Mouse (Mus musculus): ENCODE data around the gene Kcp. TPM values are rescaled to one million over a fixed set of nuclear protein-coding genes. Genes with fewer than 3 reads are reported as not detected.

Kcp gene
- polyA plus RNA-seq, 1 experiment from 2014 or later, result 20.3 TPM

- H3K27ac ChIP-seq, result no peak overlapping the region
- no peak overlapping the region for H3K4me3 ChIP-seq (replicated peaks)
- no peak overlapping the region for H3K4me2 ChIP-seq
- WGBS, result 7% methylated on average over 5 of the region's 5 CpGs
- ATAC-seq (ENCODE audit: insufficient read depth, low FRiP score, low read depth), result no peak; the same call in 1 of the 2 replicates
- H3K36me3 ChIP-seq, result no peaks in the 10 kb centered on the region
- H3K9me3 ChIP-seq, result no peaks in the 10 kb centered on the region
- H3K27me3 ChIP-seq (replicated peaks), result no peaks in the 10 kb centered on the region
- H3K9ac ChIP-seq, result no peak overlapping the region
- peaks cover 2% of the 10 kb centered on the region; the same call in 1 of the 2 replicates for H3K4me1 ChIP-seq
Measured at GRCm38 (mm10) chr6:29517139-29517538, 9.4 kb upstream of the Kcp start.

- H3K4me1 ChIP-seq, result peaks cover 7% of the 10 kb centered on the region; the same call in 1 of the 2 replicates
- H3K36me3 ChIP-seq, result no peaks in the 10 kb centered on the region
- H3K9me3 ChIP-seq, result no peaks in the 10 kb centered on the region
- under 1% methylated on average over 11 of the region's 11 CpGs for WGBS
- H3K9ac ChIP-seq, result no peak overlapping the region
- peak overlapping the region; percentile 11 for H3K4me3 ChIP-seq (replicated peaks)
- ATAC-seq (ENCODE audit: insufficient read depth, low FRiP score, low read depth), result peak; percentile 62; the same call in 1 of the 2 replicates
- H3K27ac ChIP-seq, result peak overlapping the region; percentile 80
- H3K4me2 ChIP-seq, result peak overlapping the region; percentile 45
- H3K27me3 ChIP-seq (replicated peaks), result no peaks in the 10 kb centered on the region
Measured at GRCm38 (mm10) chr6:29513284-29513683, 5.5 kb upstream of the Kcp start.

GRCm38 (mm10) chr6:29509086-29509485, 1.3 kb upstream of the Kcp start:
- no peaks in the 10 kb centered on the region for H3K36me3 ChIP-seq
- ATAC-seq (ENCODE audit: insufficient read depth, low FRiP score, low read depth), result no peak
- no peak overlapping the region for H3K4me2 ChIP-seq
- H3K9ac ChIP-seq, result no peak overlapping the region
- H3K27me3 ChIP-seq (replicated peaks), result no peaks in the 10 kb centered on the region
- H3K27ac ChIP-seq, result peak overlapping the region; percentile 28; the same call in 1 of the 2 replicates
- peaks cover 26% of the 10 kb centered on the region for H3K4me1 ChIP-seq
- no peaks in the 10 kb centered on the region for H3K9me3 ChIP-seq
- 26% methylated on average over 2 of the region's 2 CpGs for WGBS
- H3K4me3 ChIP-seq (replicated peaks), result no peak overlapping the region

GRCm38 (mm10) chr6:29506834-29507233, 918 bp downstream of the Kcp start:
- Histone ChIP-seq H3K9ac (no peak overlapping the region), H3K4me2 (peak overlapping the region; percentile 72), H3K27ac (no peak overlapping the region), H3K4me1 (peaks cover 24% of the 10 kb centered on the region), H3K27me3 (replicated peaks) (no peaks in the 10 kb centered on the region), H3K36me3 (no peaks in the 10 kb centered on the region), H3K9me3 (no peaks in the 10 kb centered on the region), H3K4me3 (replicated peaks) (peak overlapping the region; percentile 54)
- WGBS, result 19% methylated on average over 8 of the region's 8 CpGs
- ATAC-seq (ENCODE audit: insufficient read depth, low FRiP score, low read depth), result no peak

GRCm38 (mm10) chr6:29505493-29505892, 2.3 kb downstream of the Kcp start:
- H3K4me2 ChIP-seq, result no peak overlapping the region
- no peak for ATAC-seq (ENCODE audit: insufficient read depth, low FRiP score, low read depth)

GRCm38 (mm10) chr6:29501599-29501998, 6.2 kb downstream of the Kcp start:
- ATAC-seq (ENCODE audit: insufficient read depth, low FRiP score, low read depth), result no peak

More at GRCm38 (mm10) chr6:29505493-29505892, 2.3 kb downstream of the Kcp start:
- no peak overlapping the region for H3K9ac ChIP-seq
- H3K4me1 ChIP-seq, result peaks cover 24% of the 10 kb centered on the region
- 86% methylated on average over 5 of the region's 5 CpGs for WGBS
- no peaks in the 10 kb centered on the region for H3K27me3 ChIP-seq (replicated peaks)
- H3K4me3 ChIP-seq (replicated peaks), result no peak overlapping the region
- H3K27ac ChIP-seq, result no peak overlapping the region
- H3K36me3 ChIP-seq, result no peaks in the 10 kb centered on the region
- no peaks in the 10 kb centered on the region for H3K9me3 ChIP-seq

GRCm38 (mm10) chr6:29500810-29501209, 6.9 kb downstream of the Kcp start:
- no peak overlapping the region for H3K4me3 ChIP-seq (replicated peaks)
- H3K27ac ChIP-seq, result no peak overlapping the region
- H3K9ac ChIP-seq, result no peak overlapping the region
- H3K9me3 ChIP-seq, result no peaks in the 10 kb centered on the region
- H3K4me1 ChIP-seq, result 0 out of 2 replicates have a peak, but pooled peaks cover 4% of the 10 kb centered on the region
- H3K27me3 ChIP-seq (replicated peaks), result peaks cover 7% of the 10 kb centered on the region; the same call in 1 of the 2 replicates
- no peak overlapping the region for H3K4me2 ChIP-seq
- no peak for ATAC-seq (ENCODE audit: insufficient read depth, low FRiP score, low read depth)
- no peaks in the 10 kb centered on the region for H3K36me3 ChIP-seq
- 84% methylated on average over 6 of the region's 6 CpGs for WGBS

More at GRCm38 (mm10) chr6:29501599-29501998, 6.2 kb downstream of the Kcp start:
- H3K27me3 ChIP-seq (replicated peaks), result peaks cover 3% of the 10 kb centered on the region; the same call in 1 of the 2 replicates
- H3K4me1 ChIP-seq, result peaks cover 7% of the 10 kb centered on the region; the same call in 1 of the 2 replicates
- H3K9me3 ChIP-seq, result no peaks in the 10 kb centered on the region
- H3K4me2 ChIP-seq, result no peak overlapping the region
- H3K36me3 ChIP-seq, result no peaks in the 10 kb centered on the region
- 85% methylated on average over 1 of the region's 1 CpGs for WGBS
- no peak overlapping the region for H3K9ac ChIP-seq
- no peak overlapping the region for H3K27ac ChIP-seq
- no peak overlapping the region for H3K4me3 ChIP-seq (replicated peaks)

- no peak for ATAC-seq (ENCODE audit: insufficient read depth, low FRiP score, low read depth)
- WGBS, result 86% methylated on average over 7 of the region's 7 CpGs
- Histone ChIP-seq H3K27ac (no peak overlapping the region), H3K4me2 (no peak overlapping the region), H3K4me1 (0 out of 2 replicates have a peak, but pooled peaks cover 3% of the 10 kb centered on the region), H3K36me3 (no peaks in the 10 kb centered on the region), H3K4me3 (replicated peaks) (no peak overlapping the region), H3K9me3 (no peaks in the 10 kb centered on the region), H3K9ac (no peak overlapping the region), H3K27me3 (replicated peaks) (peaks cover 7% of the 10 kb centered on the region; the same call in 1 of the 2 replicates)
Measured at GRCm38 (mm10) chr6:29500177-29500576, 7.6 kb downstream of the Kcp start.

GRCm38 (mm10) chr6:29497791-29498190, 10.0 kb downstream of the Kcp start:
- 37% methylated on average over 2 of the region's 2 CpGs for WGBS
- Histone ChIP-seq H3K4me1 (0 out of 2 replicates have a peak, but pooled peaks cover 3% of the 10 kb centered on the region), H3K4me2 (no peak overlapping the region), H3K9ac (no peak overlapping the region), H3K27me3 (replicated peaks) (peaks cover 7% of the 10 kb centered on the region; the same call in 1 of the 2 replicates), H3K36me3 (no peaks in the 10 kb centered on the region), H3K4me3 (replicated peaks) (no peak overlapping the region), H3K9me3 (no peaks in the 10 kb centered on the region), H3K27ac (no peak overlapping the region)
- no peak; the same call in 1 of the 2 replicates for ATAC-seq (ENCODE audit: insufficient read depth, low FRiP score, low read depth)

- H3K4me2 ChIP-seq, result no peak overlapping the region
- WGBS, result 35% methylated on average over 25 of the region's 25 CpGs
- no peak for ATAC-seq (ENCODE audit: insufficient read depth, low FRiP score, low read depth)
- no peak overlapping the region for H3K27ac ChIP-seq
- no peaks in the 10 kb centered on the region for H3K9me3 ChIP-seq
- H3K36me3 ChIP-seq, result no peaks in the 10 kb centered on the region
- H3K4me1 ChIP-seq, result 0 out of 2 replicates have a peak, but pooled peaks cover 3% of the 10 kb centered on the region
- H3K9ac ChIP-seq, result no peak overlapping the region
- peaks cover 7% of the 10 kb centered on the region; the same call in 1 of the 2 replicates for H3K27me3 ChIP-seq (replicated peaks)
- H3K4me3 ChIP-seq (replicated peaks), result no peak overlapping the region
Measured at GRCm38 (mm10) chr6:29496270-29496669, 11.5 kb downstream of the Kcp start.

- ATAC-seq (ENCODE audit: insufficient read depth, low FRiP score, low read depth), result no peak
- Histone ChIP-seq H3K4me2 (no peak overlapping the region), H3K27me3 (replicated peaks) (peaks cover 7% of the 10 kb centered on the region; the same call in 1 of the 2 replicates), H3K9me3 (no peaks in the 10 kb centered on the region), H3K27ac (no peak overlapping the region), H3K36me3 (no peaks in the 10 kb centered on the region), H3K4me3 (replicated peaks) (no peak overlapping the region), H3K9ac (no peak overlapping the region), H3K4me1 (0 out of 2 replicates have a peak, but pooled peaks cover 3% of the 10 kb centered on the region)
- WGBS, result 82% methylated on average over 4 of the region's 4 CpGs
Measured at GRCm38 (mm10) chr6:29494101-29494500, 13.7 kb downstream of the Kcp start.

- peaks cover 2% of the 10 kb centered on the region; the same call in 1 of the 2 replicates for H3K27me3 ChIP-seq (replicated peaks)
- 51% methylated on average over 2 of the region's 2 CpGs for WGBS
- no peak overlapping the region for H3K9ac ChIP-seq
Measured at GRCm38 (mm10) chr6:29485951-29486350, 21.8 kb downstream of the Kcp start.

More at GRCm38 (mm10) chr6:29485951-29486350, 21.8 kb downstream of the Kcp start:
- Histone ChIP-seq H3K9me3 (no peaks in the 10 kb centered on the region), H3K4me1 (peaks cover 8% of the 10 kb centered on the region), H3K4me3 (replicated peaks) (no peak overlapping the region), H3K36me3 (no peaks in the 10 kb centered on the region), H3K27ac (no peak overlapping the region), H3K4me2 (no peak overlapping the region)
- ATAC-seq (ENCODE audit: insufficient read depth, low FRiP score, low read depth), result no peak
